Mouse (Mus musculus) ES-CJ7 (cell line): ENCODE data around the gene Pear1.

ENCODE experiments used
- DNase-seq: peaks from one replicate; pipeline ENCODE4 v3.0.0; 2011; ENCODE audit warnings: low read depth, low spot score

Pear1 gene

GRCm38 (mm10) chr3:87765631-87766283 lies 58.3 kb downstream of the Pear1 start:
- DNase-seq, result no peak

GRCm38 (mm10) chr3:87765091-87765490 lies 59.0 kb downstream of the Pear1 start:
- DNase-seq, result no peak

- no peak for DNase-seq
These were observed 59.6 kb downstream of the Pear1 start for GRCm38 (mm10) chr3:87764506-87764905.

- no peak for DNase-seq
These were observed 60.3 kb downstream of the Pear1 start for GRCm38 (mm10) chr3:87763683-87764289.

GRCm38 (mm10) chr3:87763202-87763601 lies 60.9 kb downstream of the Pear1 start:
- no peak for DNase-seq

GRCm38 (mm10) chr3:87761408-87762375 lies 62.4 kb downstream of the Pear1 start:
- DNase-seq, result no peak

- DNase-seq, result no peak
These were observed 65.5 kb downstream of the Pear1 start for GRCm38 (mm10) chr3:87758641-87759040.

GRCm38 (mm10) chr3:87756488-87756887 lies 67.6 kb downstream of the Pear1 start:
- no peak for DNase-seq

GRCm38 (mm10) chr3:87755964-87756363 lies 68.1 kb downstream of the Pear1 start:
- peak; percentile 70 for DNase-seq

GRCm38 (mm10) chr3:87753829-87754228 lies 70.3 kb downstream of the Pear1 start:
- DNase-seq, result no peak

- DNase-seq, result no peak
These were observed 71.5 kb downstream of the Pear1 start for GRCm38 (mm10) chr3:87752567-87752966.

- DNase-seq, result no peak
These were observed 74.1 kb downstream of the Pear1 start for GRCm38 (mm10) chr3:87749977-87750376.

GRCm38 (mm10) chr3:87749036-87749435 lies 75.1 kb downstream of the Pear1 start:
- peak; percentile 89 for DNase-seq

- peak; percentile 46 for DNase-seq
These were observed 75.7 kb downstream of the Pear1 start, which contains the start of gene Lrrc71 for GRCm38 (mm10) chr3:87748431-87748830. TSS of gene Lrrc71 (minus strand) at chr3:87748625.

- no peak for DNase-seq
These were observed 79.0 kb downstream of the Pear1 start for GRCm38 (mm10) chr3:87745036-87745659.

GRCm38 (mm10) chr3:87743927-87744326 lies 80.2 kb downstream of the Pear1 start:
- no peak for DNase-seq

GRCm38 (mm10) chr3:87742735-87743134 lies 81.4 kb downstream of the Pear1 start:
- DNase-seq, result no peak

GRCm38 (mm10) chr3:87742013-87742412 lies 82.1 kb downstream of the Pear1 start:
- DNase-seq, result no peak

GRCm38 (mm10) chr3:87738906-87739305 lies 85.2 kb downstream of the Pear1 start:
- DNase-seq, result no peak

- DNase-seq, result no peak
These were observed 88.8 kb downstream of the Pear1 start for GRCm38 (mm10) chr3:87735335-87735734.

- no peak for DNase-seq
These were observed 89.9 kb downstream of the Pear1 start for GRCm38 (mm10) chr3:87733984-87734761.
